In the genomic region with DNA sequence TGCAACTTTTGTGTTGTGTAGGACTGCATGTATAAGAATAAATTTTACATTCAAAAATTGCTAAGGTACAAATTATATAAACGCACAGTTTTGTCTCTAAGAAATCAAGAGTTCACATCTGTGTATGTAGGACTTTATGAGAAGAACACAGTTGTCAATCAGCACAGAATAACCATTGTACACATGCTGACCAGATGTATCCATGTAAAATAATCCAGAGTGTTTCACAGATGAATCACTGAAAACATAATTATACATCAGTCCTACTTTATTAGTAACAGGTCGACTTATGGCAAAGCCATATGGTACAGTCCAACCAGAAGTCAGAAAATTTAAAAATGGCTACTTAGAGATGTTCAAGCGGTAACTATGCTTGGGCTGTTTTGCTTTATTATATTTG, we compare ENCODE assay signal across 29 mouse cellular contexts.
A peak's percentile ranks its signal among the peaks of the same experiment; 100 is the strongest.
DNase-seq lines count a peak whose midpoint lies in the region; ATAC-seq lines count a peak whose summit lies in the region.
"Had no signal": no experiment of that assay in that cellular context is flagged by ENCODE, and none has a peak within 500 bp of the region (broad histone marks: within the 10 kb centered on the region; RNA-seq: fewer than 3 reads in every experiment).

No protein-coding gene starts in this region.

- no peak overlapping the region for H3K4me3 ChIP-seq in limb, embryonic 11.5 days (ENCODE audit: low read depth, low read length)
- H3K4me3 ChIP-seq in limb, embryonic 10.5 days, result no peak overlapping the region
- no peak overlapping the region for H3K4me3 ChIP-seq in embryonic facial prominence, embryonic 15.5 days (replicated peaks)
- H3K4me3 ChIP-seq: forebrain, embryonic 10.5 days; forebrain, embryonic 13.5 days; gastrocnemius, adult 2 months; hindbrain, embryonic 10.5 days; hindbrain, embryonic 13.5 days; intestine, embryonic 15.5 days had no signal

- no peaks in the 10 kb centered on the region for H3K36me3 ChIP-seq in limb, embryonic 11.5 days (ENCODE audit: control insufficient read depth, insufficient read depth, low read length)
- H3K36me3 ChIP-seq in limb, embryonic 10.5 days, result no peaks in the 10 kb centered on the region
- no peaks in the 10 kb centered on the region for H3K36me3 ChIP-seq in embryonic facial prominence, embryonic 15.5 days
- H3K36me3 ChIP-seq: forebrain, embryonic 10.5 days; G1E; hindbrain, embryonic 10.5 days; hindbrain, embryonic 13.5 days; intestine, embryonic 15.5 days had no signal

- H3K9ac ChIP-seq in limb, embryonic 11.5 days (ENCODE audit: low read length), result no peak overlapping the region
- no peak overlapping the region for H3K9ac ChIP-seq in embryonic facial prominence, embryonic 15.5 days
- H3K9ac ChIP-seq: forebrain, embryonic 13.5 days; hindbrain, embryonic 13.5 days; intestine, embryonic 15.5 days had no signal

- ATAC-seq in limb, embryonic 11.5 days (ENCODE audit: insufficient number of reproducible peaks, low FRiP score, low TSS enrichment, low read depth), result peak; percentile 54; the same call in 1 of the 2 replicates
- ATAC-seq in embryonic facial prominence, embryonic 15.5 days (ENCODE audit: insufficient number of reproducible peaks, low FRiP score, low TSS enrichment, low read depth), result peak; percentile 72; the same call in 1 of the 2 replicates
- ATAC-seq: forebrain, embryonic 13.5 days; forebrain, embryonic 16.5 days; hindbrain, embryonic 16.5 days; intestine, embryonic 15.5 days had no signal

- H3K9me3 ChIP-seq in limb, embryonic 11.5 days (ENCODE audit: control insufficient read depth, low read length), result no peaks in the 10 kb centered on the region
- H3K9me3 ChIP-seq in limb, embryonic 10.5 days (replicated peaks), result no peaks in the 10 kb centered on the region
- H3K9me3 ChIP-seq in embryonic facial prominence, embryonic 15.5 days (replicated peaks), result no peaks in the 10 kb centered on the region
- H3K9me3 ChIP-seq: forebrain, embryonic 10.5 days; forebrain, embryonic 13.5 days; G1E; hindbrain, embryonic 10.5 days; hindbrain, embryonic 13.5 days; intestine, embryonic 15.5 days had no signal

- WGBS in limb, embryonic 11.5 days, result 73% methylated on average over 3 of the region's 3 CpGs
- WGBS in limb, embryonic 10.5 days, result 85% methylated on average over 3 of the region's 3 CpGs
- 42% methylated on average over 3 of the region's 3 CpGs for WGBS in embryonic facial prominence, embryonic 15.5 days

- no peaks in the 10 kb centered on the region for H3K27me3 ChIP-seq in limb, embryonic 11.5 days (ENCODE audit: control insufficient read depth, insufficient read depth, low read length)
- H3K27me3 ChIP-seq in limb, embryonic 10.5 days (ENCODE audit: low read depth, poor library complexity, severe bottlenecking), result no peaks in the 10 kb centered on the region
- no peaks in the 10 kb centered on the region for H3K27me3 ChIP-seq in embryonic facial prominence, embryonic 15.5 days
- H3K27me3 ChIP-seq: CH12.LX; forebrain, embryonic 13.5 days; hindbrain, embryonic 13.5 days; intestine, embryonic 15.5 days had no signal

- H3K4me1 ChIP-seq in limb, embryonic 11.5 days (ENCODE audit: control insufficient read depth, insufficient read depth, low read length), result no peaks in the 10 kb centered on the region
- H3K4me1 ChIP-seq in limb, embryonic 10.5 days, result no peaks in the 10 kb centered on the region
- H3K4me1 ChIP-seq in embryonic facial prominence, embryonic 15.5 days, result no peaks in the 10 kb centered on the region
- H3K4me1 ChIP-seq: forebrain, embryonic 10.5 days; forebrain, embryonic 13.5 days; hindbrain, embryonic 10.5 days; hindbrain, embryonic 13.5 days; intestine, embryonic 15.5 days had no signal

- H3K27ac ChIP-seq in limb, embryonic 11.5 days (replicated peaks; ENCODE audit: low read depth, low read length), result no peak overlapping the region
- no peak overlapping the region for H3K27ac ChIP-seq in limb, embryonic 10.5 days
- H3K27ac ChIP-seq in embryonic facial prominence, embryonic 15.5 days (replicated peaks), result no peak overlapping the region
- H3K27ac ChIP-seq: forebrain, embryonic 10.5 days; forebrain, embryonic 13.5 days; gastrocnemius, adult 2 months; hindbrain, embryonic 10.5 days; hindbrain, embryonic 13.5 days; intestine, embryonic 15.5 days had no signal

- H3K4me2 ChIP-seq in limb, embryonic 11.5 days (ENCODE audit: low read depth, severe bottlenecking), result no peak overlapping the region
- no peak overlapping the region for H3K4me2 ChIP-seq in embryonic facial prominence, embryonic 15.5 days (replicated peaks)
- H3K4me2 ChIP-seq: forebrain, embryonic 13.5 days; heart, embryonic 11.5 days; hindbrain, embryonic 13.5 days; intestine, embryonic 15.5 days had no signal

- DNase-seq in embryo, embryonic 10.5 days (ENCODE audit: low spot score), result peak; percentile 20
- no peak for DNase-seq in embryo, embryonic 9.5 days (ENCODE audit: extremely low spot score)
- DNase-seq in limb, embryonic 11.5 days (ENCODE audit: low spot score), result no peak
- DNase-seq in limb, embryonic 10.5 days (ENCODE audit: low spot score), result no peak
- DNase-seq in mesoderm, embryonic 11.5 days (ENCODE audit: low read depth, low spot score), result peak; percentile 29
- no peak for DNase-seq in spleen, postnatal 14 days (ENCODE audit: low spot score in 2 of 2)
- no peak for DNase-seq in right cerebral cortex, postnatal 36 days (ENCODE audit: low spot score in 2 of 2)
- DNase-seq: adrenal gland, adult 8-10 months; adrenal gland, postnatal 25 days; B cell, adult 2 months; cerebellum, adult 11-12 months; cerebellum, adult 8-10 months; cerebellum, postnatal 14 days; gastrocnemius, adult 2 months; gastrocnemius, postnatal 14 days; heart, adult 11 months; heart, postnatal 36 days; kidney, adult 11 months had no signal

Comparison
In these comparisons a context has a peak if more than half of its experiments do, and no peak if none do; other contexts are left out.
1. DNase-seq: peak in embryo, embryonic 10.5 days (single experiment) and mesoderm, embryonic 11.5 days (single experiment); none in embryo, embryonic 9.5 days (single experiment), limb, embryonic 11.5 days (single experiment), limb, embryonic 10.5 days (single experiment), spleen, postnatal 14 days (0 of 2) and right cerebral cortex, postnatal 36 days (0 of 2).